Mouse (Mus musculus) kidney, adult 2 months (tissue): ENCODE results near the gene Gm11077.

Experiments
- CTCF ChIP-seq: fragments of 200-500 bp; conservative IDR thresholded peaks from 2 replicates; pipeline ENCODE4 v1.5.1; 2011; ENCODE audit warnings: low read depth, mild to moderate bottlenecking, control low read depth, low read length, moderate library complexity, mixed read lengths; ENCODE audit not compliant: insufficient read depth, insufficient read length
- POLR2A ChIP-seq: fragments of 200-500 bp; IDR thresholded peaks from one replicate; pipeline ENCODE4 v1.6.1; 2011; ENCODE audit warnings: low read depth, low read length, control low read depth

DNA sequence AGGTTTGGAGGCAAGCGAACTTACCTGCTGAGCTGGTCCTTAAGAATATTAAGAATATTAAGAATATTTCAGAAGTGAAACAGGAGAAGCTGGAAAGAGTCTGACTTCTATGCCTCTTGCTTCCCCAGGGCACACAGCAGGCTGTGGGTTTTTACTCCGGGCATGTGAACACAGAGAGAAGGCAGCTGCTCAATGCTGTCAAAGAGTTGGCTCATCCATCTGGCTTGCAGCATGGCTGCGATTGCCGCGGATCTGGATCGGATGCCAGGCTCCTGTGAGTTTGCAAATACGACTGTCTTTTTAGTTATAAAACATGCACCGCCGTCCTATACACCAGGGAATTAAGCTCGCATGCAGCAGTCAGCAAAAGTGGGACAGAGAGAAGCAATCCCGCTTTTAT, 31.1 kb upstream of the Gm11077 start:
- TF ChIP-seq CTCF (no peak), POLR2A (no peak)
